Mouse (Mus musculus): ENCODE measurements around the gene Sox18. TPM values are rescaled to one million over a fixed set of nuclear protein-coding genes. Genes with fewer than 3 reads are reported as not detected.
A peak's percentile ranks its signal among the peaks of the same experiment; 100 is the strongest.

Sox18 gene
- total RNA-seq (2021), result 10 to 100 TPM in 1 of 2 experiments, 1 to 10 TPM in 1; 9.7 to 22.1 TPM
- long read RNA-seq, experiment 1, transcript Sox18-201 (2 exons, 1,620 nt), result major isoform, 9 of 10 reads
- long read RNA-seq, experiment 1, partial matches to known transcripts, result 1 of 10 reads
- long read RNA-seq, experiment 1, other reads (novel, unspliced or antisense), result 0 of 10 reads
- long read RNA-seq, experiment 2, partial matches to known transcripts, result 1 of 2 reads
- long read RNA-seq, experiment 2, other reads (novel, unspliced or antisense), result 0 of 2 reads

- peak; percentile 40 for DNase-seq (ENCODE audit: low spot score)
These were observed at the start of gene Sox18 for GRCm38 (mm10) chr2:181671326-181671725. Gene Sox18 (minus strand): TSS chr2:181671640.

GRCm38 (mm10) chr2:181721200-181721599, 49.8 kb upstream of the Sox18 start:
- DNase-seq (ENCODE audit: low spot score), result no peak

GRCm38 (mm10) chr2:181720061-181720460, 48.6 kb upstream of the Sox18 start:
- no peak for DNase-seq (ENCODE audit: low spot score)

- no peak for DNase-seq (ENCODE audit: low spot score)
These were observed 45.6 kb upstream of the Sox18 start for GRCm38 (mm10) chr2:181716991-181717390.

GRCm38 (mm10) chr2:181715382-181715781, 43.9 kb upstream of the Sox18 start:
- no peak for DNase-seq (ENCODE audit: low spot score)

GRCm38 (mm10) chr2:181714903-181715326, 43.5 kb upstream of the Sox18 start, which contains the start of gene Oprl1:
Gene Oprl1 (plus strand): TSS chr2:181715016.
- no peak for DNase-seq (ENCODE audit: low spot score)

GRCm38 (mm10) chr2:181713749-181714148, 42.3 kb upstream of the Sox18 start:
- no peak for DNase-seq (ENCODE audit: low spot score)

- DNase-seq (ENCODE audit: low spot score), result no peak
These were observed 35.2 kb upstream of the Sox18 start for GRCm38 (mm10) chr2:181706668-181707067.

GRCm38 (mm10) chr2:181698241-181698640, 26.8 kb upstream of the Sox18 start, which contains the start of gene Lkaaear1:
Gene Lkaaear1 (minus strand): TSS chr2:181698442.
- no peak for DNase-seq (ENCODE audit: low spot score)

GRCm38 (mm10) chr2:181696801-181697420, 25.5 kb upstream of the Sox18 start:
- DNase-seq (ENCODE audit: low spot score), result no peak

GRCm38 (mm10) chr2:181695776-181696175, 24.3 kb upstream of the Sox18 start:
- no peak for DNase-seq (ENCODE audit: low spot score)

- DNase-seq (ENCODE audit: low spot score), result no peak
These were observed 23.1 kb upstream of the Sox18 start for GRCm38 (mm10) chr2:181694581-181694980.

GRCm38 (mm10) chr2:181693339-181694280, 22.2 kb upstream of the Sox18 start, which contains the start of gene Rgs19:
Gene Rgs19 (minus strand): TSS chr2:181693977.
- peak; percentile 74 for DNase-seq (ENCODE audit: low spot score)

GRCm38 (mm10) chr2:181692304-181692703, 20.9 kb upstream of the Sox18 start:
- no peak for DNase-seq (ENCODE audit: low spot score)

- DNase-seq (ENCODE audit: low spot score), result no peak
These were observed 20.1 kb upstream of the Sox18 start for GRCm38 (mm10) chr2:181691571-181691970.

GRCm38 (mm10) chr2:181691083-181691482, 19.6 kb upstream of the Sox18 start:
- no peak for DNase-seq (ENCODE audit: low spot score)

- no peak for DNase-seq (ENCODE audit: low spot score)
These were observed 18.2 kb upstream of the Sox18 start for GRCm38 (mm10) chr2:181689466-181690160.

- no peak for DNase-seq (ENCODE audit: low spot score)
These were observed 16.1 kb upstream of the Sox18 start for GRCm38 (mm10) chr2:181687586-181687985.

GRCm38 (mm10) chr2:181685686-181686085, 14.2 kb upstream of the Sox18 start:
- no peak for DNase-seq (ENCODE audit: low spot score)

- no peak for DNase-seq (ENCODE audit: low spot score)
These were observed 13.3 kb upstream of the Sox18 start for GRCm38 (mm10) chr2:181684713-181685112.

GRCm38 (mm10) chr2:181683381-181683780, 11.9 kb upstream of the Sox18 start:
- no peak for DNase-seq (ENCODE audit: low spot score)

All from gastrocnemius, adult 18-20 months (tissue).